Mouse (Mus musculus): ENCODE data around the gene Nanog. TPM values are rescaled to one million over a fixed set of nuclear protein-coding genes. Genes with fewer than 3 reads are reported as not detected.
"Not testable (repeated sequence)": the region's sequence is repeated elsewhere in the genome, so short reads cannot be mapped to it uniquely, and the experiment has no call there.

The Nanog gene
- total RNA-seq (2021), result not detected

DNA sequence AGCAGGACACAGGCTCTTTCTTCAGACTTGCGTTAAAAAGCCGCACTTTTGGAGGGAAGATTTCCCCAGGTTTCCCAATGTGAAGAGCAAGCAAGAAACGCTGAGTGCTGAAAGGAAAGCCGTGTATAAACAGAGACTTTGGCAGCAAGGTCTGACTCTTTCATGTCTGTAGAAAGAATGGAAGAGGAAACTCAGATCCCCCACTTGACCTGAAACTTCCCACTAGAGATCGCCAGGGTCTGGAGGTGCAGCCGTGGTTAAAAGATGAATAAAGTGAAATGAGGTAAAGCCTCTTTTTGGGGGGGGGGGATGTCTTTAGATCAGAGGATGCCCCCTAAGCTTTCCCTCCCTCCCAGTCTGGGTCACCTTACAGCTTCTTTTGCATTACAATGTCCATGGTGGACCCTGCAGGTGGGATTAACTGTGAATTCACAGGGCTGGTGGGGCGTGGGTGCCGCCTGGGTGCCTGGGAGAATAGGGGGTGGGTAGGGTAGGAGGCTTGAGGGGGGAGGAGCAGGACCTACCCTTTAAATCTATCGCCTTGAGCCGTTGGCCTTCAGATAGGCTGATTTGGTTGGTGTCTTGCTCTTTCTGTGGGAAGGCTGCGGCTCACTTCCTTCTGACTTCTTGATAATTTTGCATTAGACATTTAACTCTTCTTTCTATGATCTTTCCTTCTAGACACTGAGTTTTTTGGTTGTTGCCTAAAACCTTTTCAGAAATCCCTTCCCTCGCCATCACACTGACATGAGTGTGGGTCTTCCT is at the start of gene Nanog:
Gene Nanog, plus strand, starts transcription at position 454 of the 765 bp plus-strand sequence.
- DNase-seq, result no peak

GRCm38 (mm10) chr6:122657630-122658029 is 49.7 kb upstream of the Nanog start:
- no peak for DNase-seq

DNA sequence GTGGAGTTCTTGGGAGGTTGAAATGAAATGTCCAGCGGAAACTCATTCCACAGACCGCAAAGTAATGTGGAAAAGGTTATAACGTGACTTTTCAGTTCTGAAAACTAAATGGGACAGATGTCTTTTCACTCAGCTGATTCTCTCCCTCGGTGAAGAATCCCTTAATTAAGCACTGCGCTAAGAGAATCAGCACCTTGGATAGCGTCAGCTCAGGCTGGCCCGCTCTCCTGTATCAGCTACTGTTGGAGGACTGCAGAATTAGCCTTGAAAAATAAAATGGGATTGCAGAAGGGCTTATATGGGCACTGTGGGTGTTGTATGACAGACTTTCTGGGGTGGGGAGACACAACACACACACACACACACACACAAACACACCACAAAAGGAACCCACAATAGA is 47.7 kb upstream of the Nanog start:
- no peak for DNase-seq

DNA sequence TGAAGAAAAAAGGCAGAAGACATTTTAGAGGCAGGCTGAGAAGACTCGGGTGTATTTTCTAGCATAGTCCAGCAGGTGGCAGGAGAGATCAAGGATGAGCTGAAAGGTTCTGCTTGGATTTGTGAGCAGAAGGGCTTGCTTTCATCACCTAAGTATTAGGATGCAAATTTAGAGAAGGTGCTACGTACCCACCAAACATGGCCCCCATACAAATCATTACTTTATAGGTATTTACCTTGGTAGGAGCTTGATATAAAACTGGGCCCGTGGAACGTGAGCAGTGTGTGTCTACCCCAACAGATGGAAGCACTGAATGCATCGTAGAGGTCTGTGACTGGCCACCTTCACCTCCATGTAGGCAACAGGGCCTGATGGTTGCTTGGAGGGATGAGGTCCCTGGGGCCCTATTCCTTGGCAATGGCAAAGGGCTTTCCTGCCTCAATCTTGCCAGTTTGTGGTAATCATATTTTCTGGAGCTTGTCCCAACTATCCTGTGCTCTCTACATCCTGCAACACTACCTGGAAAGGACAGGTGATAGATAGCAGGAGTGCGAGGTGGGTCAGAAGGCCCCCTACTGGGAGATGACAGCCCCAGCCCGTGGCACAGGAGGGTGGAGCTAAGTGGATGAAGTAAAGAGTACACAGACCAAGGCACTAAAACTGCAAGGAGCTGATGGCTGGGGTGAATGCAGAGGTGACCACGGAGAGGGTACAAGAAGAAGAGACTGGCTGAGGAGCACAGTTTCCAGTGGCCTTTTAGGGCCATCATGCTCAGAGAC is 46.5 kb upstream of the Nanog start:
- peak in 1 of 2 experiments; percentile 44 for DNase-seq

DNA sequence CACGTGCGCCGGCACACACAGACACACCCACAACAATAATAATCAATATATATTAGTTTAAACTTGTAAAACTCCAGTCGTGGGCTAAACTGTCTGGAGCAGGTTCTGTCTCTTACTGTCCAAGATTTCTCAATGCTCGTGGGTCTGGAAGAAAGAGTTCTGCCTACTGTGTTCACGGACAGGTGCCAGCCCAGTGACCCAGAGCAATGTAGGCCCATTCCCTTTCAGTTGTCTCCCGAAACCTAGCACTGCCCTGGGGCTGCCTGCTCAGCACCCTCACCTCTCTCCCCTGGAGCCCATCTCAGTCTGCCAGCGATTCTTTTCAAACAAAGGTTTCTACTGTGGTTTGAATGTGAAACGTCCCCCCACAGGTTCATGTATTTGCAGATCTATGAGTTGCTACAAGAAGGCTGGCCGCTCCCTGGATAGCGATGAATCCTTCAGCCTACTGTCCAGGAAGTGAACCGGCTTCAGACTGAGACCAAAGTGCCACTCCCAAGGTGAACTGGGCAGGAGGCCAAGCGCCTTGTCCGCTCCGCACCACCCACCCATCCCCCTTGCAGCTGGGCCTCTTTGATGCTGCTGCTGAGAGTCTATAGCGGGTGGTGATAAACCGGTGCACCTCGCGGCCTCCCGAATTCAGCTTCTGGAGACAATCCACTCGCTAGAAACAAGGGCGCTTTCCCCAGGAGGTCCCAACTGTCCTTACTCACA is 44.6 kb upstream of the Nanog start:
- DNase-seq, result no peak

- no peak for DNase-seq
Measured at GRCm38 (mm10) chr6:122663596-122664206, 43.6 kb upstream of the Nanog start.

DNA sequence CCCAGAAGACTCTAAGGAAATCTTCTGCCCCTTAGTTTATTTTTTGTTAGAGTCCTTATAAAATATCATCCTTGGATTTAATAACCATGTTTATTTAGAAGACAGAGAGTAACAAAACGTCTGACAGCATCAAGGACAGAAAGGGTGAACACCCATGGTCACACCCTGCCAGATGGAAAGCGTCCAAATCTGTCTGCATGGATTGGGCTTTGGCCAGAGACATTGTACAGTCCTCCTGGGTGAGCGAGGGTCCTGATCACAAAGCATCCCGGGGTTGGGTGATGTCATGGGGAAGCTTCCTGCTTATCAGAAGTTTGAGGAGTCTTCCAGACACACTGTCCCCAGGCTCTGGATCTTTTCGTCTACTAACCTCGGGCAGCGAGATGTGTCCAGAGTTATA is 41.4 kb upstream of the Nanog start:
- DNase-seq, result no peak

GRCm38 (mm10) chr6:122667715-122668114 is 39.6 kb upstream of the Nanog start:
- DNase-seq, result no peak

- DNase-seq, result no peak
Measured at GRCm38 (mm10) chr6:122668823-122669222, 38.5 kb upstream of the Nanog start.

- peak; percentile 94 to 96 for DNase-seq
Measured at GRCm38 (mm10) chr6:122669406-122670200, 37.7 kb upstream of the Nanog start.

GRCm38 (mm10) chr6:122670201-122670551 is 37.1 kb upstream of the Nanog start:
- peak in 1 of 2 experiments; percentile 12 for DNase-seq

- DNase-seq, result no peak
Measured at GRCm38 (mm10) chr6:122670841-122671240, 36.4 kb upstream of the Nanog start.

GRCm38 (mm10) chr6:122672746-122673145 is 34.5 kb upstream of the Nanog start:
- DNase-seq, result no peak

- DNase-seq, result peak; percentile 69 to 79
Measured at GRCm38 (mm10) chr6:122682646-122683045, 24.6 kb upstream of the Nanog start.

DNA sequence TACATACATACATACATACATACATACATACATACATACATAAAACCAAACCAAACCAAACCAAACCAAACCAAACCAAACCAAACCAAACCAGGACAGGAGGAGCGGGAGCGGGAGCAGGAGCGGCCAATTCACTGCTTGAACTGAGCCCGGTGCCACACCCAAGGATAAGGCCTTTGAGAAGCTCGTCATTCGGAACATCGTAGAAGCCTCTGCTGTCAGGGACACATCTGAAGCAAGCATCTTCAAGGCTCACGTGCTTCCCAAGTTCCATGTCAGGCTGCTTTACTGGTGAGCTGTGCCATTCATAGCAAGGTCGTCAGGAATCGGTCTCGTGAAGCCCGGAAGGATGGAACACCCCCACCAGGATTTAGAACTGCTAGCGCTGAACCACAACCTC is 20.6 kb upstream of the Nanog start:
- no peak for DNase-seq

DNA sequence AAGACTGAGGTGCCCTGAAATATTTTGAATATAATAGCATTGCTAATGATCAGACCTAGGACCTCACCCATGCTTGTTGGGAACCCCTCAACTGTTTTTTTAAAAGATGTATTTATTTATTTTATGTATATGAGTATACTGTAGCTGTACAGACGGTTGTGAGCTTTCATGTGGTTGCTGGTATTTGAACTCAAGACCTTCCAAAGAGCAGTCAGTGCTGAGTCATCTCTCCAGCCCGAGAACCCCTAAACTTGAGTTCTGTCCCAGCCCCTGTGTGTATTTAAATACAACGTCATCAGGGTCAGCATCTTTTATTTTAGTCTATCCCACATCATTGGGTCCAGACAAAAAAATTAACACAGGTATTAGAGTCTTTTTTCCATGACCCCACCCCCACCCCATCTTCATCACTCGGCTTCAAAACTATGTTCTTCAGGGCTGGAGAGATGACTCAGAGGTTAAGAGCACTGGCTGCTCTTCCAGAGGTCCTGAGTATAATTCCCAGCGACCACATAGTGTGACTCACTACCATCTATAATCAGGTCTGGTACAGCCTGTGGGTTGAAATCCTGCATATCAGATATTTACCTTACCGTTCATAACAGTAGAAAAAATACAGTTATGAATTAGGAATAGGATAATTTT is 17.8 kb upstream of the Nanog start:
- no peak for DNase-seq

GRCm38 (mm10) chr6:122690082-122690481 is 17.2 kb upstream of the Nanog start:
- no peak for DNase-seq

- DNase-seq, result no peak
Measured at GRCm38 (mm10) chr6:122695398-122695797, 11.9 kb upstream of the Nanog start.

DNA sequence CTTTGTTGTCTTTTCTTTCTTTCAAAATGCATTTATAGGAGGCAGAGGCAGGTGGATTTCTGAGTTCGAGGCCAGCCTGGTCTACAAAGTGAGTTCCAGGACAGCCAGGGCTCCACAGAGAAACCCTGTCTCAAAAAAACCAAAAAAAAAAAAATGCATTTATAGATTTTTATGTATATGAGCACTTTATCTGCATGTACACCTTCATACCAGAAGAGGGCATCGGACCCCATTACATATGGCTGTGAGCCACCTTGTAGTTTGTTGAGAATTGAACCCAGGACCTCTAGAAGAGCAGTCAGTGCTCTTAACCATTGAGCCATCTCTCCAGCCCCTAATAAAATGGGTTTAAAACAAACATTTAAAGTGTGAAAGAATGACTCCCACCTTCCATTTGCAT is 7.7 kb upstream of the Nanog start:
- DNase-seq, result not testable (repeated sequence)

GRCm38 (mm10) chr6:122701816-122702215 is 5.5 kb upstream of the Nanog start:
- no peak for DNase-seq

DNA sequence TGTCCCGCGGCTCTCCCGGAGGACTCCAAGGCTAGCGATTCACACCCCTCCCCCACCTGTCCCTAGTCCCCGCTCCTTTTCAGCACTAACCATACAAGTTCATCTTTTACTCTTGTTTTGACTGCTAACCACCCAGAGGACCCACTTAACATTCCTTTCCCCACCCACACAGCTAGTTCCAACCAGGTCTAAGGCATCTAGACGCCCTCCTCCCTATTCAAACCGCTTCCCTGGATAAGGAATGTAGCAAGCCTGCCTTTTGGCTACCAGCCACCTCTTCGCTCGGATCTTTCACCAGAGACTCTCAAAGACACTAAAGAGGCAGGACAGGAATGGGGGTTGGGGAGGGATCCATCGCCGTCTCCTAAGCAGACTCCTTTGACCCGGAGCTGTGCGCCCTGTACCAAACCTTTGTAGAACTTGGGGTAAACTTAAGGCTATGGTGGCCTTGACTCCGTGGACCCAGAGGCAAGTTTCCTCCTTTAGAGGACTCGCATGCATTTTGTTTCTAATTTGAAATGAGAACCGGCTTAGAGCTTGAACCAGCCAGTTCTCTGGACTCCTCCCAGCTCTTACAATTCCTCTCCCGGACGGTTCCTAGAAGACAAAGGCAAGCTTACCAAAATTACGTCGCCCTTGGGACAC is 4.7 kb upstream of the Nanog start:
- no peak for DNase-seq
